Mouse (Mus musculus) erythroblast, embryonic 14.5 days (primary cell): ENCODE results near the gene Dbt.

ENCODE experiments used
- GATA1 ChIP-seq: IDR thresholded peaks from 2 replicates; pipeline ENCODE4 v1.6.1; 2012; ENCODE audit warnings: low read length, inconsistent platforms, mixed read lengths
- TAL1 ChIP-seq: IDR thresholded peaks from 3 replicates; pipeline ENCODE4 v1.6.1; 2012; ENCODE audit warnings: low read length, inconsistent platforms, mixed read lengths

- TF ChIP-seq GATA1: no peak
- TF ChIP-seq TAL1: no peak
These were observed 32.8 kb upstream of the Dbt start for GRCm38 (mm10) chr3:116480119-116480518.
